Mouse (Mus musculus) ES-Bruce4 (cell line): ENCODE data around the gene Gm28305. TPM values are rescaled to one million over a fixed set of nuclear protein-coding genes. Genes with fewer than 3 reads are reported as not detected.

Source experiments
- H3K27ac ChIP-seq: 2 replicates; pipeline ENCODE4 v1.5.1; 2012; ENCODE audit warnings: low read length, inconsistent platforms; ENCODE audit not compliant: insufficient read depth
- H3K27me3 ChIP-seq: 2 replicates; pipeline ENCODE4 v1.6.1; 2012; ENCODE audit warnings: mild to moderate bottlenecking, low read length, inconsistent platforms; ENCODE audit not compliant: control insufficient read depth, poor library complexity, insufficient read depth, severe bottlenecking
- H3K36me3 ChIP-seq: 2 replicates; pipeline ENCODE4 v1.6.1; 2012; ENCODE audit warnings: inconsistent platforms, mild to moderate bottlenecking, low read length, moderate library complexity; ENCODE audit not compliant: control insufficient read depth, poor library complexity, insufficient read depth, severe bottlenecking
- H3K4me1 ChIP-seq: one replicate; pipeline ENCODE4 v1.8.1; 2011; ENCODE audit warnings: low read length; ENCODE audit not compliant: control insufficient read depth, insufficient read depth
- H3K4me3 ChIP-seq: 2 replicates; pipeline ENCODE4 v1.5.1; 2011; ENCODE audit warnings: low read depth, mild to moderate bottlenecking, low read length
- H3K9ac ChIP-seq: 2 replicates; pipeline ENCODE4 v1.6.1; 2012; ENCODE audit warnings: low read depth, mild to moderate bottlenecking, inconsistent platforms; ENCODE audit not compliant: poor library complexity, severe bottlenecking
- H3K9me3 ChIP-seq: replicated peaks from 2 replicates; pipeline ENCODE4 v1.6.1; 2012; ENCODE audit warnings: mild to moderate bottlenecking, low read length, inconsistent platforms; ENCODE audit not compliant: control insufficient read depth, poor library complexity, insufficient read depth, severe bottlenecking
- CTCF ChIP-seq: IDR thresholded peaks from one replicate; pipeline ENCODE4 v1.8.1; 2011; ENCODE audit warnings: low read depth, low read length
- EP300 ChIP-seq: IDR thresholded peaks from 2 replicates; pipeline ENCODE4 v1.6.1; 2011; ENCODE audit warnings: low read depth, low read length; ENCODE audit not compliant: insufficient read depth
- POLR2A ChIP-seq: IDR thresholded peaks from one replicate; pipeline ENCODE4 v1.8.1; 2011; ENCODE audit warnings: low read length; ENCODE audit not compliant: insufficient read depth
- polyA plus RNA-seq: library from polyadenylated mRNA; stranded (reverse); fragments of >200 nt; gene quantifications from 2 replicates; pipeline ENCODE4 v1.2.4, GENCODE M21; 2011; ENCODE audit warnings: low read depth; ENCODE audit not compliant: missing spikeins, insufficient read depth, insufficient read length

Gm28305 gene
- not detected in 2 replicates for polyA plus RNA-seq

DNA sequence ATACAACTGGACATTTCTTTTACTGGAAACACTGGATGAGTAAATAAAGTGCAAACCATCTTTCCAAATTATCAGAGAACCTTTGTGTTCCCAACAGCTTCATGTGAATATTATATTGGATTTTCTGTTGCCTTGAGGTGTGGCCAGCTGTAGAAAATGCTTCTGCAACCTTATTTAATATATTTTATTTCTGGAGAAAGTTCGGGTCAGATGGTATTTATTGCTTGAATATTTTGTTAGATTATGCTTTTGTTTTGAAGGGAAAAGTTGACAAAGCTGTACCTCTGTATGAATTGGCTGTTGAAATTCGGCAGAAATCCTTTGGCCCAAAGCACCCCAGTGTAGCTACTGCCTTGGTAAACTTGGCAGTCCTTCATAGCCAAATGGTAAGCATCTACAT, at the start of gene Gm28305:
TSS of gene Gm28305 (plus strand) at position 301 of the 400 bp plus-strand sequence.
- no peak for TF ChIP-seq CTCF
- no peak within 1 kb of the TSS for H3K27ac ChIP-seq
- no peak within 1 kb of the TSS for H3K4me3 ChIP-seq
- H3K4me1 ChIP-seq: no peaks in the 10 kb centered on the region
- no peaks in the 10 kb centered on the region for H3K27me3 ChIP-seq
- no peaks in the 10 kb centered on the region for H3K9me3 ChIP-seq
- H3K36me3 ChIP-seq: no peaks in the 10 kb centered on the region
- no peak within 1 kb of the TSS for H3K9ac ChIP-seq

DNA sequence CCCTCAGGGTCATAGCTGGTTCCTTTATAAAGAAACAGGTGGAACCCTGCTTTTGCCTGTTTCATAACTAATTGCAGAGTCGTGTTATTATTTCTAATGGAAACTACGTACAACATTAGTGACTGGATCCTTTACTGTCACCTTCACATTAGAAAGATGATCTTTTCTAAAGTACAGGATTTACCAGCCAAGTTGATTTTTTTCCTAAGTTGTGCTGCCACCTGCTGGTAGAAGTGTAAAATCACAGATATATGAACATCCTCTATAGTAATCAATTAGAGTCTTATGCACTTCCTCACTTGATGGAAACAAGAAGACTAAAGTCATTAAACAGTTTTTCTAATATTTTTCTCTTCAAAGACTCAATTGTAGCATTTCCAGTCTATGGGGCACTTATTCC, 44.0 kb upstream of the Gm28305 start:
- peaks cover 2% of the 10 kb centered on the region for H3K4me1 ChIP-seq
- H3K9me3 ChIP-seq: no peaks in the 10 kb centered on the region
- H3K4me3 ChIP-seq: no peak overlapping the region
- no peaks in the 10 kb centered on the region for H3K27me3 ChIP-seq
- H3K9ac ChIP-seq: no peak overlapping the region
- no peak overlapping the region for H3K27ac ChIP-seq
- H3K36me3 ChIP-seq: no peaks in the 10 kb centered on the region
- TF ChIP-seq EP300 (no peak), CTCF (no peak), POLR2A (no peak)

DNA sequence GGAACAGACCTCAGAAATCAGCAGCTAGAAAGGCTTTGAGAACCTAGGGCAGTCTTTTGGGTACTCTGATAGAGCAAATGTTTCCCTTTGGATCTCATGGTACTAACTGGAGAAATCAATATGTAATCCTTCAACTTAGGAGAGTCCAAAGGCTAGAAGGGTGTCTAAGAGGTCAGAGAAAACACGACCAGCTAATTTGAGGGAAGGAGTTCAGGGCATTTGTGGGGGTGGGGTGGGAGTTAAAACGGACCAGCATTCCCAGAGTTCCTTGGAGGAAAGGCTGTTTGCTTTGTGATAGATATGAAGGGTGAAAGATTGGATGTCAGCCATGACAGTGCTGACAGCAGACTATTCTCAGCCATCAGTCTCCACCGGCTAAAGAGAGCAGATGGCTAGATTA, 39.9 kb upstream of the Gm28305 start:
- no peak overlapping the region for H3K27ac ChIP-seq
- H3K36me3 ChIP-seq: no peaks in the 10 kb centered on the region
- H3K9me3 ChIP-seq: no peaks in the 10 kb centered on the region
- no peak overlapping the region for H3K9ac ChIP-seq
- H3K4me1 ChIP-seq: peaks cover 2% of the 10 kb centered on the region
- no peak overlapping the region for H3K4me3 ChIP-seq
- no peaks in the 10 kb centered on the region for H3K27me3 ChIP-seq
- TF ChIP-seq POLR2A (no peak), CTCF (no peak), EP300 (no peak)

DNA sequence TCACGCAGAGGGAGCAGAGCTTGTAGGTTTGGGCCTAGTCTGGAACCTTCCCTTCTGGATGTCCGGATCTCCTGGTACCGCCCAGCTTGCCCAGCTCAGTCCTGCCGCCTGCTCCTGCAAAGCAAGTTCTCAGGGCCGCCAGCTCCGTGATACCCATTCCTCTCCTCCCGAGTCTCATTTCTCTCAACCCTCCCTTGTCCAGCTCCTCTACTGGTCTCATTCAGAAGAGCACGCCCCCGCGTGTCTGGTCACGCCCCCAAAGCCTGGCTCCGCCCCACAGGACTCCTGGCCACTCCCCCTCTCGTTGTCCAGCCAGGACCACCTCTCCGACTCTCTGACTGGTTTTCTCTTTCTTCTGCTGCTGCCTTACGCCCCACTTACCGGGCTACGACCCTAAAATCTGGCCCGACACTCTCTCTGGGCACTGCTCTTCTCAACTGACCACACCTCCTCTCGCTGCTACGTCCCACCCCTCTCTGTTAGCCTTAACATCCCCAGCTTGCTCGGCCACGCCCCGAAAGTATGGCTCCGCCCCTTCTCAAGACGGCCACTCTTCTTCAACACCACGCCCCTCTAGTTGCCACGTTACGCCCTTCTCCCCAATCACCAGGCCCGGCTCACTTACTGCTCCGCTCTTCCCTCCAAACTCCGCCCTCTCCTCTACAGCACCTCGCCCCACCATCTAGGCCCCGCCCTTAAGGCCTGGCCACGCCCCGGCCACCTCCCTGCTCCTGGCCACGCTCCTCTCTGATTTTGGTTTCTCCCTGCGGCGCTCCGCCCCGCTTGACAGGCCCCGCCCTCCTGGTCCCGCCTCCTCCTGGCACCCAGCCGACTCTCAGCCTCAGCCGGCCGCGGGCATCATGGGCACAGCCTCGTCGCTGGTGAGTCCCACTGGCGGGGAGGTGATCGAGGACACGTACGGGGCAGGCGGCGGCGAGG, 38.3 kb upstream of the Gm28305 start, which contains the start of gene Nphp3:
TSS of gene Nphp3 (plus strand) at position 624 of the 939 bp plus-strand sequence.
- Histone ChIP-seq H3K27me3 (no peaks in the 10 kb centered on the region), H3K4me3 (peak within 1 kb of the TSS; percentile 86), H3K4me1 (peaks cover 2% of the 10 kb centered on the region), H3K9ac (peak within 1 kb of the TSS; percentile 66), H3K27ac (peak within 1 kb of the TSS; percentile 44; the same call in 1 of the 2 replicates), H3K9me3 (no peaks in the 10 kb centered on the region), H3K36me3 (no peaks in the 10 kb centered on the region)
- TF ChIP-seq EP300 (no peak), POLR2A (peak; percentile 45)

DNA sequence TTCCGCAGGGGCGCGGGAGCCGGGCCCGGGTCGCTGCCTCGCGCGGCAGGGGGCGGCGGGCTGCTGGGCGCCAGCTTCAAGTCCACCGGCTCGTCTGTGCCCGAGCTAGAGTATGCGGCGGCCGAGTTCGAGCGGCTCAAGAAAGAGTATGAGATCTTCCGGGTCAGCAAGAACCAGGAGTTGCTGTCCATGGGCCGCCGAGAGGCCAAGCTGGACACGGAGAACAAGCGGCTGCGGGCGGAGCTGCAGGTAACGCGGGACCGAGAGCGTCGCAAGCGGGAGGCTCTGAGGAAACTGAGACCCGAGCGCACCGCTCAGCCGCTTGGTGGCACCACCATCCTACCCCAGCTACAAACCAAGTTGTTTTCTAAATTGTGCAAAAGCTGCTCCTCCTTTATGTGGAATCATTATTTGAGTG, 37.5 kb upstream of the Gm28305 start:
- peak overlapping the region; percentile 66 for H3K9ac ChIP-seq
- TF ChIP-seq POLR2A (no peak), EP300 (no peak), CTCF (peak; percentile 72)
- no peaks in the 10 kb centered on the region for H3K9me3 ChIP-seq
- H3K4me3 ChIP-seq: peak overlapping the region; percentile 78
- H3K4me1 ChIP-seq: peaks cover 2% of the 10 kb centered on the region
- H3K27me3 ChIP-seq: no peaks in the 10 kb centered on the region
- no peaks in the 10 kb centered on the region for H3K36me3 ChIP-seq
- H3K27ac ChIP-seq: no peak overlapping the region

DNA sequence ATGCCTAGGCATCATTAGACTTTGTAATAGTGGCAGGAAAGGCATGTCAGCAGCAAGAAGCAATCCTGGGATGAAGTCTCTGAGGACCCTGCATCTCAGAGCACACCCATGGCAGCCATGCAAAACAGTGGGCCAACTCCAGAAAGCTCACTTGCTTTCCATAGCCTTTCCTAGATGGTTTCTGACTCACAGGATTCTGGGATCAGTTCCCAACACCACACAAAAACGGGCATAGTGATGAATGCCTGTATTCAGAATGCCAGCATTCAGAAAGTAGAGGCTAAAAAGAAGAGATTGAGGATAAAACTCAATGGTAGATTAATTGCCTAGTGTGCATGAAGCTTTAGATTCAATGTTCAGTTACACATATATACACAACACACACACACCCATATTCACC, 25.9 kb upstream of the Gm28305 start:
- TF ChIP-seq CTCF (no peak), POLR2A (no peak), EP300 (no peak)
- no peaks in the 10 kb centered on the region for H3K9me3 ChIP-seq
- no peaks in the 10 kb centered on the region for H3K27me3 ChIP-seq
- no peaks in the 10 kb centered on the region for H3K36me3 ChIP-seq
- no peak overlapping the region for H3K9ac ChIP-seq
- no peak overlapping the region for H3K27ac ChIP-seq
- H3K4me3 ChIP-seq: no peak overlapping the region
- H3K4me1 ChIP-seq: no peaks in the 10 kb centered on the region
